ENCODE assay signal across 9 mouse cellular contexts in genomic region chr9:62341701-62342440, GRCm38 (mm10). TPM values are rescaled to one million over a fixed set of nuclear protein-coding genes. Genes with fewer than 3 reads are reported as not detected.
DNase-seq lines count a peak whose midpoint lies in the region; ATAC-seq lines count a peak whose summit lies in the region.
"Had no signal": no experiment of that assay in that cellular context is flagged by ENCODE, and none has a peak within 500 bp of the region (broad histone marks: within the 10 kb centered on the region; RNA-seq: fewer than 3 reads in every experiment).

No protein-coding gene starts in this region.

- peak overlapping the region; percentile 68 for H3K4me2 ChIP-seq in embryonic facial prominence, embryonic 12.5 days (replicated peaks)
- peak overlapping the region; percentile 82 for H3K4me2 ChIP-seq in hindbrain, embryonic 16.5 days (ENCODE audit: low read length)
- peak overlapping the region; percentile 76 for H3K4me2 ChIP-seq in lung, embryonic 16.5 days (ENCODE audit: low read depth, low read length)

- no peaks in the 10 kb centered on the region for H3K36me3 ChIP-seq in embryonic facial prominence, embryonic 12.5 days
- H3K36me3 ChIP-seq in hindbrain, embryonic 16.5 days (ENCODE audit: control insufficient read depth, insufficient read depth, low read length), result no peaks in the 10 kb centered on the region
- no peaks in the 10 kb centered on the region for H3K36me3 ChIP-seq in lung, embryonic 16.5 days (ENCODE audit: control insufficient read depth, insufficient read depth, low read length)

- H3K4me1 ChIP-seq in embryonic facial prominence, embryonic 12.5 days, result peaks cover 21% of the 10 kb centered on the region
- H3K4me1 ChIP-seq in hindbrain, embryonic 16.5 days (ENCODE audit: control insufficient read depth, insufficient read depth, low read depth, low read length), result peaks cover 24% of the 10 kb centered on the region
- peaks cover 22% of the 10 kb centered on the region for H3K4me1 ChIP-seq in lung, embryonic 16.5 days (replicated peaks; ENCODE audit: control insufficient read depth, insufficient read depth, low read length)

- peak overlapping the region; percentile 100 for H3K27ac ChIP-seq in embryonic facial prominence, embryonic 12.5 days
- H3K27ac ChIP-seq in hindbrain, embryonic 16.5 days (ENCODE audit: low read depth, low read length), result peak overlapping the region; percentile 99
- H3K27ac ChIP-seq in lung, embryonic 16.5 days (ENCODE audit: low read length), result peak overlapping the region; percentile 97

- DNase-seq in heart, adult 11 months, result peak; percentile 96
- DNase-seq in heart, postnatal 25 days (ENCODE audit: low spot score), result no peak
- peak; percentile 43 for DNase-seq in MEL-GATA-1-ER (ENCODE audit: extremely low read depth, low read depth)
- DNase-seq in right cerebral cortex, postnatal 25 days, result peak; percentile 58

- peak overlapping the region; percentile 93 for H3K9ac ChIP-seq in embryonic facial prominence, embryonic 12.5 days
- H3K9ac ChIP-seq in hindbrain, embryonic 16.5 days (ENCODE audit: low read depth, low read length), result peak overlapping the region; percentile 96
- peak overlapping the region; percentile 100 for H3K9ac ChIP-seq in lung, embryonic 16.5 days (ENCODE audit: low read length)

- H3K4me3 ChIP-seq in embryonic facial prominence, embryonic 12.5 days, result peak overlapping the region; percentile 91
- peak overlapping the region; percentile 58 for H3K4me3 ChIP-seq in hindbrain, embryonic 16.5 days (ENCODE audit: low read length)
- peak overlapping the region; percentile 79 for H3K4me3 ChIP-seq in lung, embryonic 16.5 days (ENCODE audit: low read length)

- intact Hi-C loops in heart, postnatal 25 days (cut with DNase I), result loop anchor here (2.0 to 5.0 kb wide), 2 partner anchors 40 to 73 kb away; no protein-coding TSS in a partner anchor

- no peak for ATAC-seq in embryonic facial prominence, embryonic 12.5 days (ENCODE audit: insufficient number of reproducible peaks, insufficient read depth, low FRiP score, low TSS enrichment)
- ATAC-seq in hindbrain, embryonic 16.5 days, result no peak; the same call in 1 of the 2 replicates
- no peak for ATAC-seq in lung, embryonic 16.5 days (ENCODE audit: low read depth)
- ATAC-seq in megakaryocyte progenitor cell, adult 5-6 weeks (replicated peaks; ENCODE audit: poor library complexity), result no peak

- WGBS in embryonic facial prominence, embryonic 12.5 days, result under 1% methylated on average over 53 of the region's 54 CpGs
- WGBS in hindbrain, embryonic 16.5 days, result under 1% methylated on average over 49 of the region's 54 CpGs
- under 1% methylated on average over 52 of the region's 54 CpGs for WGBS in lung, embryonic 16.5 days

- no peaks in the 10 kb centered on the region for H3K27me3 ChIP-seq in embryonic facial prominence, embryonic 12.5 days
- no peaks in the 10 kb centered on the region for H3K27me3 ChIP-seq in hindbrain, embryonic 16.5 days (replicated peaks; ENCODE audit: control insufficient read depth, insufficient read depth, low read length)
- no peaks in the 10 kb centered on the region for H3K27me3 ChIP-seq in lung, embryonic 16.5 days (ENCODE audit: control insufficient read depth, insufficient read depth, low read depth, low read length)

- H3K9me3 ChIP-seq in embryonic facial prominence, embryonic 12.5 days, result no peaks in the 10 kb centered on the region
- no peaks in the 10 kb centered on the region for H3K9me3 ChIP-seq in hindbrain, embryonic 16.5 days (ENCODE audit: control insufficient read depth, low read length)
- H3K9me3 ChIP-seq in lung, embryonic 16.5 days (ENCODE audit: control insufficient read depth, low read length), result no peaks in the 10 kb centered on the region

RNA-seq across cellular contexts. Expression of gene Anp32a, which starts 0.8 kb away (rescaled TPM):
- total RNA-seq in heart, postnatal 25 days (2021), result 100 to 1,000 TPM; 186 to 202 TPM
- 208 and 235 TPM in 2 replicates for polyA plus RNA-seq in embryonic facial prominence, embryonic 12.5 days (2016; fragmentation: Nextera tagmentation; extraction: Ambion mirVana)
- polyA plus RNA-seq in hindbrain, embryonic 16.5 days (2015; fragmentation: Nextera tagmentation; extraction: Ambion mirVana), result 115 and 156 TPM in 2 replicates
- polyA plus RNA-seq in lung, embryonic 16.5 days (2015; fragmentation: Nextera tagmentation; extraction: Ambion mirVana), result 195 and 205 TPM in 2 replicates
- total RNA-seq in megakaryocyte progenitor cell, adult 5-6 weeks (2015), result 308 and 417 TPM in 2 replicates
- total RNA-seq in megakaryocyte progenitor cell, adult 5-6 weeks (2017), result 646 and 851 TPM in 2 replicates

RNA-seq across cellular contexts. Expression of gene Spesp1, which starts 59.9 kb away (rescaled TPM):
- total RNA-seq in heart, postnatal 25 days (2021), result not detected
- not detected in 2 replicates for polyA plus RNA-seq in embryonic facial prominence, embryonic 12.5 days (2016; fragmentation: Nextera tagmentation; extraction: Ambion mirVana)
- not detected in 2 replicates for polyA plus RNA-seq in hindbrain, embryonic 16.5 days (2015; fragmentation: Nextera tagmentation; extraction: Ambion mirVana)
- polyA plus RNA-seq in lung, embryonic 16.5 days (2015; fragmentation: Nextera tagmentation; extraction: Ambion mirVana), result not detected in 2 replicates
- total RNA-seq in megakaryocyte progenitor cell, adult 5-6 weeks (2015), result not detected in 2 replicates
- not detected in 2 replicates for total RNA-seq in megakaryocyte progenitor cell, adult 5-6 weeks (2017)
- total RNA-seq: common myeloid progenitor, adult 5-6 weeks had no signal
